Mouse (Mus musculus) midbrain, embryonic 16.5 days (tissue): Measurements from ENCODE around the gene Abcc5. TPM values are rescaled to one million over a fixed set of nuclear protein-coding genes. Genes with fewer than 3 reads are reported as not detected.
"Not testable (repeated sequence)": the region's sequence is repeated elsewhere in the genome, so short reads cannot be mapped to it uniquely, and the experiment has no call there.

Experiments
- ATAC-seq: fragments of 200-750 bp; cut with Nextera tagmentation; 2 replicates; pipeline ENCODE4 v1.8.0; 2017; ENCODE audit warnings: moderate TSS enrichment
- H3K27ac ChIP-seq: fragments of 300-500 bp; sonication (generic); 2 replicates; pipeline ENCODE4 v1.5.1; 2014; ENCODE audit warnings: mild to moderate bottlenecking, low read length, mixed read lengths
- H3K27me3 ChIP-seq: fragments of 300-500 bp; sonication (generic); 2 replicates; pipeline ENCODE4 v1.6.1; 2014; ENCODE audit warnings: low read depth, low read length, mixed read lengths; ENCODE audit not compliant: control insufficient read depth, insufficient read depth
- H3K36me3 ChIP-seq: fragments of 300-500 bp; sonication (generic); 2 replicates; pipeline ENCODE4 v1.6.1; 2014; ENCODE audit warnings: mild to moderate bottlenecking, low read length, moderate library complexity, mixed read lengths; ENCODE audit not compliant: control insufficient read depth, insufficient read depth
- H3K4me1 ChIP-seq: fragments of 300-500 bp; sonication (generic); 2 replicates; pipeline ENCODE4 v1.6.1; 2014; ENCODE audit warnings: mild to moderate bottlenecking, low read length, mixed read lengths; ENCODE audit not compliant: control insufficient read depth, insufficient read depth
- H3K4me2 ChIP-seq: fragments of 300-500 bp; sonication (generic); 2 replicates; pipeline ENCODE4 v1.6.1; 2014; ENCODE audit warnings: mild to moderate bottlenecking, low read length, mixed read lengths
- H3K4me3 ChIP-seq: fragments of 300-500 bp; sonication (generic); 2 replicates; pipeline ENCODE4 v1.5.1; 2014; ENCODE audit warnings: low read depth, mild to moderate bottlenecking, low read length, moderate library complexity, mixed read lengths
- H3K9ac ChIP-seq: fragments of 300-500 bp; sonication (generic); 2 replicates; pipeline ENCODE4 v1.6.1; 2014; ENCODE audit warnings: low read depth, low read length, mixed read lengths
- H3K9me3 ChIP-seq: fragments of 300-500 bp; sonication (generic); replicated peaks from 2 replicates; pipeline ENCODE4 v1.6.1; 2014; ENCODE audit warnings: mild to moderate bottlenecking, low read length, mixed read lengths; ENCODE audit not compliant: control insufficient read depth, poor library complexity, severe bottlenecking
- WGBS: fragments of 180-500 bp; shearing (Covaris S2); extraction: QIAGEN DNeasy Blood & Tissue Kit; methylation state at CpG from one replicate; pipeline ENCODE4 v1.1.7; 2014; 5-methylcytosine and 5-hydroxymethylcytosine counted together
- polyA plus RNA-seq: library from polyadenylated mRNA; unstranded; fragments of >200 nt; fragmentation: Nextera tagmentation; extraction: Ambion mirVana; gene quantifications from 2 replicates; pipeline ENCODE4 v1.2.1, GENCODE M21; 2015

Gene Abcc5
- polyA plus RNA-seq, 1 experiment from 2014 or later, result 168 TPM

GRCm38 (mm10) chr16:20391753-20392152 is 34.4 kb downstream of the Abcc5 start:
- H3K27ac ChIP-seq, result no peak overlapping the region
- 90% methylated on average over 3 of the region's 3 CpGs for WGBS

DNA sequence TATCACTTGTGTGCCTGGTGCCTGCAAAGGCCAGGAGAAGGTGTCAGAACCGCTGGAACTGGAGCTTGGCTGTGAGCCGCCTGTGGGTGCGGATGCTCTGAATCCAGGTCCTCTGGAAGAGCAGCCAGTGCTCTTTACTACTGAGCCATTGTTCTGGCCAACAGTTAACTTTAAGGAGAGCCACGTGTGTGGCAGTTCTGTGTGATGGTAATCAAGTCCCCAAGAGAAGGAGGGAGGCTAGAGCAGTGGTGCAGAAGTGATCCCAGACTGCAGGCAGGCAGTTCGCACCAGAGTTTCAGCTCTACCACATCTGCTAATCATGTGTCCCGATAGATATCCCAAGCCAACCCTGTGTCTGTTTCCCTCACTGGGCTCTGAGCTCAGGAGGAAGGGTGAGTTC is 36.0 kb downstream of the Abcc5 start:
- Histone ChIP-seq H3K4me2 (no peak overlapping the region), H3K27ac (no peak overlapping the region), H3K27me3 (no peaks in the 10 kb centered on the region), H3K36me3 (peaks cover 41% of the 10 kb centered on the region), H3K4me1 (no peaks in the 10 kb centered on the region), H3K4me3 (no peak overlapping the region), H3K9me3 (no peaks in the 10 kb centered on the region), H3K9ac (no peak overlapping the region)
- WGBS, result 76% methylated on average over 6 of the region's 6 CpGs
- no peak for ATAC-seq

More at GRCm38 (mm10) chr16:20391753-20392152, 34.4 kb downstream of the Abcc5 start:
- no peak overlapping the region for H3K9ac ChIP-seq
- no peaks in the 10 kb centered on the region for H3K27me3 ChIP-seq
- no peaks in the 10 kb centered on the region for H3K4me1 ChIP-seq
- no peak overlapping the region for H3K4me3 ChIP-seq
- no peaks in the 10 kb centered on the region for H3K9me3 ChIP-seq
- ATAC-seq, result no peak
- H3K36me3 ChIP-seq, result peaks cover 45% of the 10 kb centered on the region
- no peak overlapping the region for H3K4me2 ChIP-seq

GRCm38 (mm10) chr16:20381031-20381430 is 45.2 kb downstream of the Abcc5 start:
- 73% methylated on average over 5 of the region's 5 CpGs for WGBS

DNA sequence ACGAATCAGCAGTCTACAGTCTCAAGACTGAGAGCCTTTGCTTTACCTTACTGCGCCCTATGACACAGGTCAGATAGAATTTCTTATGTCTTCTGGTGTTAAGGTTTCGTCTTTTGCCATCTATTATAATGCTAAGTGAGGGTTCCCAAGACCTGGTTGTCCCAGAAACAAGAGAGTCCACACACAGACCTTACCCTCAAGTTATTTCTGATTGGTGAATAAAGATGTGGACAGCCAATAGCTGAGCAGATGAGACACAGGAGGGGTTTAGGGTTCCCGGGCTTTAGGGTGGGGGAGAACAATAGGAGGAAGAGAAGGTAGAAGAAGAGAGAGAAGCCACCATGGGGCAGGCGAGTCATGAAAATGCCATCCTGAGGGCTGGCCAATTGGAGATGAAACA is 50.9 kb downstream of the Abcc5 start:
- Histone ChIP-seq H3K27ac (no peak overlapping the region), H3K4me2 (no peak overlapping the region), H3K36me3 (peaks cover 52% of the 10 kb centered on the region), H3K4me3 (no peak overlapping the region), H3K9me3 (no peaks in the 10 kb centered on the region), H3K9ac (no peak overlapping the region), H3K4me1 (no peaks in the 10 kb centered on the region), H3K27me3 (no peaks in the 10 kb centered on the region)
- 85% methylated on average over 5 of the region's 5 CpGs for WGBS
- no peak for ATAC-seq

More at GRCm38 (mm10) chr16:20381031-20381430, 45.2 kb downstream of the Abcc5 start:
- H3K27ac ChIP-seq, result no peak overlapping the region
- peaks cover 27% of the 10 kb centered on the region for H3K36me3 ChIP-seq
- no peak overlapping the region for H3K4me2 ChIP-seq
- no peak overlapping the region for H3K9ac ChIP-seq
- no peaks in the 10 kb centered on the region for H3K9me3 ChIP-seq
- no peaks in the 10 kb centered on the region for H3K27me3 ChIP-seq
- ATAC-seq, result no peak
- no peak overlapping the region for H3K4me3 ChIP-seq
- no peaks in the 10 kb centered on the region for H3K4me1 ChIP-seq

- Histone ChIP-seq H3K4me3 (no peak overlapping the region), H3K9ac (no peak overlapping the region), H3K36me3 (peaks cover 54% of the 10 kb centered on the region), H3K27ac (no peak overlapping the region), H3K4me1 (no peaks in the 10 kb centered on the region), H3K4me2 (no peak overlapping the region), H3K9me3 (no peaks in the 10 kb centered on the region), H3K27me3 (no peaks in the 10 kb centered on the region)
- ATAC-seq, result no peak
- WGBS, result 89% methylated on average over 4 of the region's 4 CpGs
Measured at GRCm38 (mm10) chr16:20371731-20372130, 54.5 kb downstream of the Abcc5 start.

DNA sequence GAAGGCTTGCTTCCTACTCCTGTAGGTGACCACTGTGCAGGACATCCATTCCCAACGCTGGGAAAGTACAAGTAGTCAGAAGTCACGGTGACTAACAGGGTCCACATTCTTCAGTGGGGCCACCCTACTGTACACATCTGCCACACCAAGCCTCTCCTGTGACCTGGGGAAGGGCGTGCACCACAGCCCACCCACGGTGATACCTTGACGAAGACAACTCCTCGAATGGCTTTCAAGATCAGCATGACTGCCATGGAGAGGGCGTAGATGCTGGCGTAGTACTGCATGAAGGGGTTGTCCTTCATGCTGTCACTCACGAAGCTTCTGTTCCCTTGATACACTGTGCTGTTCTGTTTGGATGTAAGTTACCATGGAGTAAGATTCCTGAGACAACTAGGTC is 58.0 kb downstream of the Abcc5 start:
- H3K4me2 ChIP-seq, result no peak overlapping the region
- H3K4me3 ChIP-seq, result no peak overlapping the region
- no peaks in the 10 kb centered on the region for H3K9me3 ChIP-seq
- WGBS, result 91% methylated on average over 9 of the region's 9 CpGs
- H3K27ac ChIP-seq, result no peak overlapping the region
- peaks cover 67% of the 10 kb centered on the region for H3K36me3 ChIP-seq
- H3K9ac ChIP-seq, result no peak overlapping the region
- H3K4me1 ChIP-seq, result no peaks in the 10 kb centered on the region
- ATAC-seq, result no peak
- H3K27me3 ChIP-seq, result no peaks in the 10 kb centered on the region

- H3K27me3 ChIP-seq, result no peaks in the 10 kb centered on the region
- H3K9me3 ChIP-seq, result no peaks in the 10 kb centered on the region
- WGBS, result 92% methylated on average over 11 of the region's 11 CpGs
- H3K9ac ChIP-seq, result no peak overlapping the region
- H3K36me3 ChIP-seq, result peaks cover 64% of the 10 kb centered on the region
- no peak overlapping the region for H3K27ac ChIP-seq
- no peak overlapping the region for H3K4me3 ChIP-seq
- H3K4me1 ChIP-seq, result no peaks in the 10 kb centered on the region
- ATAC-seq, result no peak
- no peak overlapping the region for H3K4me2 ChIP-seq
Measured at GRCm38 (mm10) chr16:20362121-20362520, 64.1 kb downstream of the Abcc5 start.

DNA sequence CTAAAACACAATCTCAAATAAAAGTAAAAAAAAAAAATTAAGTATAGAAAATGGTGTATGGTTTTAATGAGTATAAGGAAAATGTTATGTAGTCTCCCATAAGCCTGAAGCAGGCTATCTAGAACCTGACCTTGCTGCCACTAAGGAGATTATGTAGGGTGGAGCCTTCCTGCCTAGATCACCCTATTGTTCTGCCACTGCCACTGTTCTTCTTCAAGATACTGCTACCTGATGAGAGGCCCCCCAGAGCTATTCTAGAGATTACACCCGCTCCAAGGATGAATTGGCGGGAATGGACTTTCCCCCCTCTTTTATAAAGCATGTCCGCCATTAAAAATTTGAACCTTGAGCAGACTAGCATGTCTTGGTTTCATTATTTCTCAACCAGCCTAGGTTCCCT is 64.7 kb downstream of the Abcc5 start:
- peaks cover 61% of the 10 kb centered on the region for H3K36me3 ChIP-seq
- not testable (repeated sequence) for H3K4me2 ChIP-seq, H3K4me1 ChIP-seq, H3K4me3 ChIP-seq, H3K27me3 ChIP-seq, H3K9me3 ChIP-seq, ATAC-seq, H3K27ac ChIP-seq, H3K9ac ChIP-seq
- 87% methylated on average over 3 of the region's 3 CpGs for WGBS

GRCm38 (mm10) chr16:20359643-20360295 is 66.4 kb downstream of the Abcc5 start:
- no peak for ATAC-seq
- Histone ChIP-seq H3K36me3 (peaks cover 55% of the 10 kb centered on the region), H3K4me2 (no peak overlapping the region), H3K27me3 (no peaks in the 10 kb centered on the region), H3K9ac (no peak overlapping the region), H3K4me3 (no peak overlapping the region), H3K4me1 (no peaks in the 10 kb centered on the region), H3K9me3 (no peaks in the 10 kb centered on the region), H3K27ac (no peak overlapping the region)
- 79% methylated on average over 9 of the region's 9 CpGs for WGBS
